Mouse (Mus musculus) liver (tissue): Measurements from ENCODE around the gene Schip1.

Source experiments
- DNase-seq: peaks from one replicate; pipeline ENCODE4 v3.0.0-alpha.2; 2020; ENCODE audit warnings: mixed read lengths

Gene Schip1

DNA sequence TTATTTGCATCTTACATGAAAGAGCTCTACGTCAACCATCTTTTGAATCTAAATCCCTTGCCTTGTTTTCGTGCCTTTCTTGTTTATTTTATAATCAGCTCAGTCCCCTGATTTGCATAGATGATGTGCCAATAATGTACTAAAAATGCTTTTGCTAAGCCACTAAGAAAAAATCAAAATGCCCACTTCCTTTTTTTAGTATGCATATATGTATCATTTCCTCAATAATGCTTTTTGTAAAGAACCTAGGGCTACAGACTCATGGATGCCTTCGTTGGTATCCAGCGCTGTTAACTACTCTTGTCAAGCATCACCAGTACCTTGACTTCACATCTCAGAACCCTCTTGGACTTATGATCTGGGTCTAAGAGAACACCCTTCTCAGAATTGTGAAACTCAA is 569.0 kb downstream of the Schip1 start:
- no peak for DNase-seq

DNA sequence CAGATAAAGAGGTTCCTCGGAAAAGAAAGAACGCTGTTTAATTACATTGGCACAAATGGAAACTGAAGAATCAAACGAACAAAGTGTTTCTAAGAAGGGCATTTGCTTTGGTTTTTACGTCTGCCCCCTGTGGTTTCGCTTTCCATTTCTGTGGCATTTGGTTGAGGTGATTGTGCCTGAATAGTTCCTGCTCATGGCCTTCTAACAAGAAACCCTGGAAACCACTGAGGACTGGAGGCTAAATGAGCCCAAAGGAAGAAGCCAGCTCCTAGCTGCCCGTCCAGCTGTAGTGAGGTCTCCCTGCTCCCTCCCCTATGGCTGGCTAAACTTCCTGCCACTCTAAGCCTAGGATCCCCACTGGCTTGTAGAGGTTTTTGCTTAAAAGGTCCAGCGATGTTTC is 573.4 kb downstream of the Schip1 start:
- no peak for DNase-seq

- no peak for DNase-seq
Observed at GRCm38 (mm10) chr3:68638703-68639102, 574.1 kb downstream of the Schip1 start.

DNA sequence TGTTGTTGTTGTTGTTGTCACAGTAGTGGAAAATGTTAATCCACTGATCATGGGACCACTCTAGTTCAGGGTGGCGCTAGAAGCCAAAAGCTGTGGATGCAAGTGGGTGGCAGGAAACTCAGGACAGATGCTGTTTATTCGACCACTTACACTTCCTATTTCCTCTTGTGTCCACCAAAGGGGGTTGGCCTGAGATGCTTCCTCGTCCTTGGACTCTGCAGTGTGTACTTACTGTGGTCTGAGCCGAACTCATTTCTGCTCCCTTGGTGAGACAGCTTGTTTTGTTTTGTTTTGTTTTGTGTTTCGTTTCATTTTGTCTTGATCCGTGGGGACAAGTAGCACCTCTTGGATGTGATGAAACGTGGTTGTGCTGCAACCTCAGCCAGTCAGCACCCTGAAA is 578.3 kb downstream of the Schip1 start:
- DNase-seq: no peak

DNA sequence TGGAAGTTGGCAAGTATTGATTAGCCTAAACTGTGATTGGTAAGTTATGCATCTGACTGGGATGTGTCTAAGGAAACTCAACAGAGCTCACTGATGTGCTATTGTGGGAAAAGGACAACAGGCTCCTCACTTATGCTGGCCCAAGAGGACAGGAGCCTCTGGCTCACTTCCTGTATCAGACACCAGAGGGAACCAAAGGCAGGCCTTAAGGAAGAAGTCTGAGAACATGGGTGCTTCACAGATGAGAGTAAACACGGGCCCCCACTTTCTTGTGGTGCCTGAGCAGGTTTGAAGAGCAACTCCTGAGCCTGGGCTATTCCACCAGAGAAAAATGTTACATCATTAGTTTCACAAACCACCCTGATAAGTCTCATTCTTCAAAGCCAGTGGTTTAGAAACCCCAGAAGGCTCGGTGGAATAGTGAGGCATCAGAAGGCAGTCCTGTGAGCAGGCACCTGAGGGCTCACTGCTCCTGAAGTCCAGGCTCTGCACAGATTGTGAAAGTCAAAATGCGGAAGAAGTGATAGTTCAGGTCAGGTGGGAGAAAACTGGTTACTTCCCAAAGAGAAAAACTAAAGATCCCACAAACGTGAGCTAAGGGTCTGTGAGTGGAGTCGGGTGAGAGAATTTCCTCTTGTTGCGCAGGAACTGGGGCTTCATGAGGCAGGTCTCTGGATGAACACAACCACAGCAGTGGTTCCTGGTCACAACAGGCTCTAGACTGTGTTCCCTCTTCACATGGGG is 582.0 kb downstream of the Schip1 start:
- DNase-seq: no peak

- no peak for DNase-seq
Observed at GRCm38 (mm10) chr3:68647282-68647681, 582.7 kb downstream of the Schip1 start.

- DNase-seq: no peak
Observed at GRCm38 (mm10) chr3:68650251-68650650, 585.6 kb downstream of the Schip1 start.

DNA sequence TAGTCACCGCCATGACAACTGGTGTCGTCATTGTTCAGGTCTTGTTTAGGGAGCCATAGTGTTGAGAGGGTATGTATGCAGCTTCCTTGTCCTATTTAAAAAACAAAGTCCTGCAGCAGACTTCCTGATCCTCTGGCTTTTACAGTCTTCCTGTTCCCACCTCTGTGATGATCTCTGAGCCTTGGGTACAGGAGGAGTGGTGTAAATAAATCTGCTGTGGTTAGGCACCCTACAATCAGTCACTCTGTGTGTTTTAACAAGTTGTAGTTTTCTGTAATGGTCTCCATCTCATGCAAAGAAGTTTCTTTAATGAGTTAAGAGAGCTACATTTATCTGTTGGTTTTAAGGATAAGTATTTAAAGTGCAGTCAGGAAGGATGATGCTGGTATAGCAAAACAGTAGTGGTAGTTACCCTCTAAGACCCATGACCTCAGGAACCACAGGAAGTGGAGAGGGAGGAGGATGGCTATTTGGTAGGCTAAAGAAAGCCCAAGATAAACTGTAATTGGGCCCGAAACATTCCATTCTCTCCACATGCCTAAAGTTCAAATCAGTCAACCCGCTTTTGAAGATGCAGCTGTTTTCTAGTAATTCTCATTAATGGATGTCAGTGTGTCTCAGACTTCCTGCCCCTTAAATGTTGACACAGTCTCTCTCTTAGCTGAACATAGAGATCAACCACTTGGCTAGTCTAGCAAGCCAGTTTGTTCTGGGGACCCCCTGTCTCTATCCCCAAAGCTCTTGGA is 592.2 kb downstream of the Schip1 start:
- no peak for DNase-seq

DNA sequence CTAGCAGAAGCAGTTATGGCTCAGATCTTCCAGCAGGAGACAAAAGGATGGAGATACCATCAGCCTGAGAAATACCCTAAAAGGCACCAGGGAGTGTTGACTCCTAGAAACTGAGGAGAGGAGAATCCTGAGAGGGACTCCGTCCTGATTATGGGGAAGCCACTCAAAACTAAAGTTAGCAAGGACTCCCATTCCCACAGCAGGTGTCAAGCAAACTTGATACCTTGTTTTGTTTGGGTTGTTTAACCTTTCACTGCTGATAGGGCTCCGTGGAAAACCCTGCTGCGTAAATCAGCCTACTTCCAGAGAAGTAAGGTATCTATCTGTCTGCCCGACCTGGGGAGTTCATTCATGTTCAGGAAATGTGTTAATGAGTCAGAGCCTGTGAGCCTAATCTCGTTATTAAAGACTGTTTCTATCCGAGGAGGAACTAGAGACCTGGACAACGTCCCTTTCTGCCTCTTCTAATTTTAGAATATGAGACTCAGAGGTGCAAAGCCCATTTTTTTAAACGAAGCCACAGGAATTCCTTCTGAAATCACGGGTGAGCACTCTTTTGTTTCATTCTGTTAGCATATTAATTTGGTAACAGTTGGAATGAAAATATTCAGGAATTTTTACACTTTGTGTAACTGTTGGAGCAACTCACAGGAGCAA is 593.1 kb downstream of the Schip1 start:
- DNase-seq: no peak

- no peak for DNase-seq
Observed at GRCm38 (mm10) chr3:68659996-68660395, 595.4 kb downstream of the Schip1 start.

DNA sequence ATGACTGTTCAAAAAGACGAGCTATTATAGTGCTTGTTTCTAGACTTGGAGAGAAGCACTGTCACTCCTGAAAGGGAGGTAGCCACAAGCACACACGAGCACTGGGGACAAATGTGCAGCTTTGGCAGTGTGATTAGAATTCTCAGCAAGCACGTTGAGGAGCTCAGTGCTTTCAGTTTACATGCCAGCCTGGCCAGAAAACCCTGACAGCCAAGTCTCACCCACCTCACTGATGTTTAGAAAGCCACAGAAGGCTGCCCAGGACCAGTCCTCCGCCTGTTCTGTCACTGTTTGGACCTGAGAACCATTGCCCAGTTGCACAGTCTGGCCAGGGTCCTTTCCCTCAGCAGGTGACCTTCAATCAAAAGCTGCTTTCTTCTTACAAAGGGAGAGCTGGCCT is 595.9 kb downstream of the Schip1 start:
- DNase-seq: no peak

GRCm38 (mm10) chr3:68662386-68662785 is 597.8 kb downstream of the Schip1 start:
- no peak for DNase-seq

DNA sequence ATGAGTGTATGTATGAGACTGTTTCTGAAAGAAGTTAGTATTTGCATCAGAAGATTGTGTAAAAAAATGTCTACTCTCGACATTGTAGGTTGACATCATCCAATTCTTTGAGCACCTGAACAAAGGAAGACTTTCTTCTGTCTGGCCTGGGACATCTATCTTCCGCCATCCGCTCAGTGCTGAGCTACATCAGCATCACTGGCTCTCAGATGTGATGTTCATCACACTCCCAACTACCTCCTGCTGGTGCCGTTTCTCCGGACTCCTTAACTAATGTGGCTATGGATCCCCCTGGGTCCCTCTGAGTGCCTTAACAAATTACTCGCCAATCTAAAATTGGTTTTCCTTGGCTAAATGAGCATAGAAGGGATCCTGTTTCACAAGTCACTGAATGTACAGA is 599.7 kb downstream of the Schip1 start:
- DNase-seq: no peak

DNA sequence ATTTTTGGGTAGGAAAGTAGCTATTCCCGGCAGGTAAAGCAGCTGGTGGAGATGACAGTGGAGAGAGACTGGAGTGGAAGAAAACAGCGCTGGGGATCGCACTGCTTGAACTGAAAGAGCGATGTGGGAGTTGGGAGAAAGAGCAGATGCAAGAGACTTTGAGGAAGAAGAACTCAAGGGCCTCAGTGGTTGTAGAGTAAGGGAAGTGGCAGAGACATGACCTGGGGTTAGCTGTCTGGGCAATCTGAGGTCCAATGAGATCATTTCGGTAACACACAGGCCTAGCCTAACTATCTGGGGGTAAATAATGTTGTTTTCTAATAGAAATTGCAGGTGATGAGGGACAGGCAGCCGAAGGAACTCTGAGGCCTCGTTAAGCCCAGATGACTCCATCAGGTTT is 601.8 kb downstream of the Schip1 start:
- no peak for DNase-seq

DNA sequence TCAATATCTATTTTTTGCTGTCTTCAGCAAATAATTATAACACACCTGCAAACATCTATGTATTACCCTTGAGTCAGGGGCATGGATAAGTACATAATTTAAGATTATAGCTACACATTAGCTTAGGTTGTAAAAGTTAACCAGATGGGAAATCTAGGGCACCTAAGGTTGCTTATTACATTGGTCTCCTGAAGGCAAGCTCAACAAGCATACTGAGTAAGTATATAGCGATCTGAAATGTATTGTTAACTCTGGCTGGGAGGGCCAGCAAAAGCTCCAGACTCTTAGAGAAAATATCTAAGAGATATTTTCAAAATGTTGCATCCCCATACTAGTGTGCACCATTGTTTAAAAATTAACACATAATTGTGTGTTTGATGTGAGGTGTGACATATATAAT is 603.2 kb downstream of the Schip1 start:
- DNase-seq: no peak

GRCm38 (mm10) chr3:68669418-68669974 is 604.9 kb downstream of the Schip1 start:
- no peak for DNase-seq

GRCm38 (mm10) chr3:68674721-68675120 is 610.1 kb downstream of the Schip1 start:
- no peak for DNase-seq

- no peak for DNase-seq
Observed at GRCm38 (mm10) chr3:68675216-68675835, 610.7 kb downstream of the Schip1 start.
